Mouse (Mus musculus) cerebellum, adult 2 months (tissue): ENCODE data around the gene Mks1. TPM values are rescaled to one million over a fixed set of nuclear protein-coding genes. Genes with fewer than 3 reads are reported as not detected.
"Not testable (repeated sequence)": the region's sequence is repeated elsewhere in the genome, so short reads cannot be mapped to it uniquely, and the experiment has no call there.

ENCODE experiments used
- DNase-seq, 2 experiments: peaks; one replicate each; pipeline ENCODE4 v3.0.0; 2021
- H3K27ac ChIP-seq: fragments of 200-500 bp; 2 replicates; pipeline ENCODE4 v1.5.1; 2012; ENCODE audit warnings: low read length, control low read depth, inconsistent platforms; ENCODE audit not compliant: insufficient read depth
- H3K27me3 ChIP-seq: fragments of 200-500 bp; 2 replicates; pipeline ENCODE4 v1.6.1; 2012; ENCODE audit warnings: inconsistent platforms, mild to moderate bottlenecking, low read length, moderate library complexity; ENCODE audit not compliant: control insufficient read depth, insufficient read depth
- H3K4me1 ChIP-seq: fragments of 200-500 bp; 2 replicates; pipeline ENCODE4 v1.6.1; 2011; ENCODE audit warnings: low read length; ENCODE audit not compliant: control insufficient read depth, insufficient read depth
- H3K4me3 ChIP-seq: fragments of 200-500 bp; replicated peaks from 2 replicates; pipeline ENCODE3; 2011; ENCODE audit warnings: mild to moderate bottlenecking, low read depth, low read length, control low read depth; ENCODE audit not compliant: insufficient read depth
- CTCF ChIP-seq: fragments of 200-500 bp; IDR thresholded peaks from 2 replicates; pipeline ENCODE4 v1.5.1; 2011; ENCODE audit warnings: low read depth, mild to moderate bottlenecking, control low read depth, low read length, moderate library complexity, borderline replicate concordance; ENCODE audit not compliant: insufficient read depth
- POLR2A ChIP-seq: fragments of 200-500 bp; IDR thresholded peaks from 2 replicates; pipeline ENCODE4 v1.6.1; 2011; ENCODE audit warnings: low read length, control low read depth, borderline replicate concordance; ENCODE audit not compliant: insufficient read depth
- WGBS: fragments of 180-500 bp; shearing (Covaris S2); methylation state at CpG from one replicate; pipeline ENCODE4 v1.1.7; 2018; 5-methylcytosine and 5-hydroxymethylcytosine counted together
- polyA plus RNA-seq: library from polyadenylated mRNA; depleted of rRNA; stranded (reverse); fragments of >200 nt; gene quantifications from 2 replicates; pipeline ENCODE4 v1.2.3, GENCODE M21; 2012

Mks1 gene
- polyA plus RNA-seq, 1 experiment = 11.8 TPM

GRCm38 (mm10) chr11:87854550-87854949, 1.5 kb downstream of the Mks1 start:
- Histone ChIP-seq H3K4me3 (no peak overlapping the region), H3K27me3 (no peaks in the 10 kb centered on the region), H3K4me1 (no peaks in the 10 kb centered on the region), H3K27ac (no peak overlapping the region)
- no peak for TF ChIP-seq CTCF
- TF ChIP-seq POLR2A = no peak
- DNase-seq = no peak
- WGBS = 92% methylated on average over 7 of the region's 7 CpGs

GRCm38 (mm10) chr11:87859273-87859672, 6.3 kb downstream of the Mks1 start:
- Histone ChIP-seq H3K4me3 (no peak overlapping the region), H3K27me3 (no peaks in the 10 kb centered on the region), H3K4me1 (no peaks in the 10 kb centered on the region), H3K27ac (no peak overlapping the region)
- no peak for DNase-seq
- 86% methylated on average over 11 of the region's 11 CpGs for WGBS
- TF ChIP-seq POLR2A (no peak), CTCF (no peak)

DNA sequence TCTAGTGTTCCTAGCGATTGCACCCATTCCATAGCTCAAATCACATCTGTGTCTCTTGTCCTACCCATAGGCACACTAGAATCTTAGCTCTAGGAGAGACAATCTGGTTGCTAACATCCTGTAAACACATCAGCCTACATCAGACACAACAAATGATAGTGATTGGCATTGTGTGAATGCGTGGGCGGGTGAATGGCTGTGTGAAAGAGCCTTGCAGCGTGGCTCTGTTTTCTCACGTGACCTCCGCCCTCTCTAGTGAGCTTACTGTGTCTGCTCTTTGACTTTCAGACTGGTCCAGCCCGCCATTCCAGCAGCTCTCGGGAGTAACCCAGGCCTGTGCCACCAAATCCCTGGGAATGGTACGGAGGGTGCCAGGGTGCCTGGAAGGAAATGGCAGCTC, 7.4 kb downstream of the Mks1 start:
- 68% methylated on average over 9 of the region's 9 CpGs for WGBS
- no peak overlapping the region for H3K4me3 ChIP-seq
- H3K27me3 ChIP-seq = no peaks in the 10 kb centered on the region
- no peaks in the 10 kb centered on the region for H3K4me1 ChIP-seq
- TF ChIP-seq CTCF (no peak), POLR2A (no peak)
- no peak overlapping the region for H3K27ac ChIP-seq
- DNase-seq = no peak

DNA sequence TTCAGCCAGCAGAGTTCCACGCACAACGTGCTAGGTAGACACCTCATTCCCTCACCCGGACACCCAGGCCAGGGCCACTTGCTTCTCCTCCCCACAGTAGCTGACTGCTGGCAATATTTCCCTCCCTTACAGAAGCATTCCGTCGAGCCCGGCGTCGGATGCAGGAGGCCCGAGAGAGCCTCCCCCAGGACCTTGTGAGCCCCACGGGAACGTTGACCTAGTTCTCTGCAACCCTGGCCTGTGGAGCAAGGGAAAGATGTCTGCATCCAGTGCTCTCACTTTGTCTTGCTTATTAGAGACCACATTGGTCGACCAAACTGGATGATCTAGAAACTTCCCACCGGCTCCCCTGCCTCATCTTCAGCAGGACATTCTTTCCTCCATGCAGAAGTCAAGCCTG, 9.8 kb downstream of the Mks1 start:
- H3K4me1 ChIP-seq = no peaks in the 10 kb centered on the region
- no peaks in the 10 kb centered on the region for H3K27me3 ChIP-seq
- WGBS = 92% methylated on average over 13 of the region's 13 CpGs
- TF ChIP-seq POLR2A (no peak), CTCF (no peak)
- H3K4me3 ChIP-seq = no peak overlapping the region
- no peak for DNase-seq
- H3K27ac ChIP-seq = no peak overlapping the region

DNA sequence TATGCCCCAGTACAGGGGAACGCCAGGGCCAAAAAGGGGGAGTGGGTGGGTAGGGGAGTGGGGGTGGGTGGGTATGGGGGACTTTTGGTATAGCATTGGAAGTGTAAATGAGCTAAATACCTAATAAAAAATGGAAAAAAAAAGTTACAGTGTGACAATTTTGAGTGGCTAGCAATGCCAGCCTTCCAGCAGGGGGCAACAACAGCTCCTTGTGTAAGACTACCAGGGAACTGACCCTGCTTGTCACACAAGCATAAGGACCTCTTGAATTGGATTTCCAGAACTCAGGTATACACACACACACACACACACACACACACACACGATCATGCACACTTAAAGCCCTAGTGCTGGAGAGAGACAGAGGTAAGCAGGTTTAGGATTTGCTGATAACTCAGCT, 13.9 kb downstream of the Mks1 start:
- H3K4me1 ChIP-seq, DNase-seq, H3K4me3 ChIP-seq, H3K27ac ChIP-seq, H3K27me3 ChIP-seq: not testable (repeated sequence)
- 89% methylated on average over 1 of the region's 2 CpGs for WGBS

GRCm38 (mm10) chr11:87870096-87870495, 17.1 kb downstream of the Mks1 start:
- TF ChIP-seq CTCF (no peak), POLR2A (no peak)
- H3K4me3 ChIP-seq = no peak overlapping the region
- H3K4me1 ChIP-seq = no peaks in the 10 kb centered on the region
- H3K27ac ChIP-seq = no peak overlapping the region
- DNase-seq = no peak
- 84% methylated on average over 2 of the region's 2 CpGs for WGBS
- H3K27me3 ChIP-seq = no peaks in the 10 kb centered on the region

GRCm38 (mm10) chr11:87871766-87872165, 18.8 kb downstream of the Mks1 start:
- 26% methylated on average over 8 of the region's 8 CpGs for WGBS
- DNase-seq = no peak
- H3K4me1 ChIP-seq = no peaks in the 10 kb centered on the region
- no peak overlapping the region for H3K27ac ChIP-seq
- TF ChIP-seq CTCF (no peak), POLR2A (no peak)
- H3K27me3 ChIP-seq = no peaks in the 10 kb centered on the region
- no peak overlapping the region for H3K4me3 ChIP-seq

DNA sequence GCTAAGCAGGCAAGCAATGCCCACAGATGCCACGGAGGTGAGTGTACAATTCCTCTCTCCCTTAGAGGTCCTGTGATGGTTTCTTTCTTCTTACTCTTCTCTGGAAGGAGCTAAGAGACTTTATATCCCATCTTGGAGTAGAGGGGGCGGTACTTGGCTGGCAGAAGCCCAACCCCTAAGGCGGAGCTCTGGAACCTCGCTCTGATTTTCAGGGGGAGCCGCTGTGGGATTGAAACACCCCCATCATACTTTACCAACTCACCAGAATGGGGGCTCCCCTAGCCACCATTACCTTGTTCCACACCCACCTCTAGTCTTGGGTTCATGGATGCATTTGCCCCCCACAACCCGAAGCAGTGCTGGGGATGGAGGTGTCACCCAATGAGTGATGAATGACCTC, 22.4 kb downstream of the Mks1 start, which contains the start of gene Epx:
TSS of gene Epx (minus strand) at position 101 of the 400 bp plus-strand sequence.
- WGBS = 85% methylated on average over 6 of the region's 6 CpGs
- DNase-seq = no peak
- Histone ChIP-seq H3K27ac (no peak within 1 kb of the TSS), H3K4me1 (no peaks in the 10 kb centered on the region), H3K27me3 (no peaks in the 10 kb centered on the region), H3K4me3 (no peak within 1 kb of the TSS)
- TF ChIP-seq CTCF = no peak
- no peak for TF ChIP-seq POLR2A

- H3K4me3 ChIP-seq = no peak overlapping the region
- 75% methylated on average over 9 of the region's 9 CpGs for WGBS
- TF ChIP-seq CTCF = no peak
- no peak for TF ChIP-seq POLR2A
- no peak overlapping the region for H3K27ac ChIP-seq
- no peaks in the 10 kb centered on the region for H3K4me1 ChIP-seq
- H3K27me3 ChIP-seq = no peaks in the 10 kb centered on the region
- no peak for DNase-seq
These were observed 26.8 kb downstream of the Mks1 start for GRCm38 (mm10) chr11:87879826-87880225.
